Mouse (Mus musculus): ENCODE measurements at regions not wholly inside any gene's neighbourhood (a gene's known extent, or its start where the extent isn't known, plus 50 kb on each side); places are given as distances from the start of the nearest gene placed in this dataset.

DNA sequence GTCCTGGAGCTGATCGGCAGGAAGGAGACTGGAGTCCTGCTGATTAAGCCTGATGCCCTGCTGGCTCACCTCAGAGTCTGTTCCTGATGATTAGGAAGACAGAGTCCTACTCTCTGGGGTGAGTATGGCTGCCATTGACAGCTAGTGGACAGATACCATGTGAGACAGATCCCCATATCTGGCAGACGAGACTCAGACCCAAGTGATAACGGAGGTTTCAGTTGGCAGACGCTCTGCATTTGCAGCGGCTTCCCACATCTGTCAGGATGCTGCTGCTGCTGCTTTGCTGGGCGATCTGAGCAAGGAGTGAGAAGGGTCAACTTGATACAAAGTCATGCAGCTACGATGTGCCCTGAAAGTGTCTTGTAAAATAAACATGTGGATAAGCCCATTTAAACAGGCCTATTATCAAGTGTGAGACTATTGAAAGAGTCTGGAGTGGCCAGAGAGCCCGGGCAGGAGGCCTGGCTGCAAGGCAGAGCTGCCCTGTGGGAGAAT lies 98.1 kb upstream of the Cops8 start:
- no peak for DNase-seq (ENCODE audit: low spot score)

- no peak for DNase-seq (ENCODE audit: low spot score)
These were observed 97.2 kb upstream of the Cops8 start for GRCm38 (mm10) chr1:90505599-90505998.

DNA sequence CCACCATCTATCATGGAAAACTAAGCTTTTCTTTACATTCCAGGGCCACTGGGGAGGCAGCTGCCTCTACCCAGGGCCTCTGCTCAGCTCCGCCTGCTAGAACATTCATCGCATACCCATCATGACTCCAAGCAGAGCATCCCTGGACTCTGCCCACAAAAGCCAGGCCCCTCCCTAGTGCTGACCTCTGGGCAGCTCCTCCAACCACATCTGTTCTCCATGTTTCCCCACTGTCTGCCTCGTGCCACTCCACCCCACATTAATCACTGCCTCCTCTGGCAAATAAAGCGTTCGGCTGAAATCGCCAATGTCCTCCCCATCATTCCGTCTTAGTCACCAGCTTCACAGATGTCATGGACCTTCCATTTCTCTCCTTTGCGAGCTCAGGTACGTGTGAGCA lies 96.2 kb upstream of the Cops8 start:
- no peak for DNase-seq (ENCODE audit: low spot score)

DNA sequence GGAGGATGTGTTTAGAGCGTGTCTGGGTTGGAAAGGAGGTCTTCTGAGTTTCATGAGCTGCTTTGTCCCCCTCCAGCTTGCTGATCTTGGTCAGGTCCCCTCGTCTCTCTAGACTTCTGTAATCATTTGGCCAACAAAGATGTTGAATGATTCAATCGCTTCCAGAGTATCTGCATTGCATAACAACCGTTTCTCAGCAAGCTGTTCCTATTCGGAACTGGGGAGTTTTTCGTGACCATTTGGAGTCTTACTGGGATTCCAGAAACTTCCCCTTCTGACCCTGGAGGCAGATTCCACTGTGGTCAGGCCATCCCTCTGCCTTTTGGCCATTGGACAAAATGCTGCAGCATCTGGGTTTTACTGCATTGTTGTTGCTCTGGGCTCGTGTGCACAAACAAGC lies 93.4 kb upstream of the Cops8 start:
- DNase-seq (ENCODE audit: low spot score): no peak

DNA sequence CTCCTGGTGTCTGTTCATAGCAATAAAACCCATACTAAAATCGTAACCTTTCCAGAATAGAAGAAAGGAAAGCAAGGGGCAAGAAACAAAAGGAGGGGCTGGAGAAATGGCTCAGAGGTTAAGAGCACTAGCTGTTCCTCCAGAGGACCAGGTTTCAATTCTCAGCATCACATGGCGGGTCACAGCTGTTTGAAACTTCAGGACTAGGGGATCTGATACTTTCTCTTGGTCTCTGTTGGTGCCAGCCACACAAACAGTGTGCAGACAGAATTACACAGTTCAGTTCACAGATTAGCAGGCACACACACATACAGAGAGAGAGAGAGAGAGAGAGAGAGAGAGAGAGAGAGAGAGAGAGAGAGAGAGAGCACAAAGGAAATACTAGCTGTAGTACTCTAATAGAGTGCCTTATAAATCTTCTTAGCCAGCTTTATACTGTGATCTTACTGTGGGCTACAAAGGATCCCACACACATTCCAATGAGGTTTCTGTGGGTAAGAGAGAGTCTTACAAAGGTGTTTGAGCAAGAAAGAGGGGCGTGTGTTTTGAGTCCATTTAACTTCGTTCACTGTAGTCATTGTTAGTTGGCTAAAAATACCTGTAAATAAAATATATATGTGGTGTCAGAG lies 89.2 kb upstream of the Cops8 start:
- DNase-seq (ENCODE audit: low spot score): no peak

DNA sequence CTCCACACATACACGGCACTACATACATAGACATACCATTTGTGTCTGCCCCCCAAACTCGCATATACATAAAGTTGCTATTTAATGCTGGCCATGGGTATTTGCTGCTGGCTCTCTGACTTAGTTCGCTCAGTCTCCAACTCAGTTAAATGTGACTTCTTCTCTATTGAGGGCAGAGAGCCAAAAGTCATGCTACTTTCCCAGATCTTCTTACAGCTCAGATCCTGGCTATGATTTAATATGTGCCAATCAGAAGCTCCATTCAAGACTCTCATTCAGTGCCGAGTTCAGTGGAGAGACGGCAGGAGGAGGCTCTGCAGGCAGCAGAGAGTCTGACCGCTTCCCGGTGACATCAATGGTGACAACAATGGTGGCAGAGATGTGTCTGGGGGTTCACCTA lies 88.6 kb upstream of the Cops8 start:
- DNase-seq (ENCODE audit: low spot score): no peak

DNA sequence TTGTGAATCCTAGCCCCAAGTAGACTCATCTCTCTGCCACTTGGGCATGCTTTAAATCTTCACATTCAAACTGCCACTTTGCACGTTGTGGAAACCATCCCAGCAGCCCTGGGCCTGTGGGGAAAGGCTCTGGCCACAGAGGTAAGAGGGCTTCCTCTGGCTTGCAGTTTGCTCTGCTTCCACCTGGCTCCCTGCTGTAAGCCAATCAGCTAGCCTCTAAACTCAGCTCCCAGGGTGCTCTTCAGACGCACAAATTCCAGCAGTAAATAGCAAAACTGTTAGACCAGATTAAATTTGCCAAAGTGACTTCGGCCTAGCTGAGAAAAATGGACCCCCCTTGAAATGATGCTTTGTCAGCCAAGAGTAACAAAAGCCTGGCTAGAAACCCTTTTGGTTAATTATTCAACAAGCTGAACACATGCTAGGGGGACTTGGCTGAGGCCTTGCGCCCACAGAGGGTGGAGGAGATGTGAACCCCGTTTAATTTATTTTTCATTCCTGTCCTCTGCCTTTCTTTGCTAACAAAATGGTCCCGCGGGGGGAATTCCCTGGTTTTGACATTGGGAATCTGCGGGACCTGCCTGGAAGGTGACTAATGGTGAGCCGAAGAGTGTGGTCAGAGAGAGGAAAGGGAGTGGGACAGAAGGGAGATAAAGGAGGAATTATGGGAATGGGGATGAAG lies 84.1 kb upstream of the Cops8 start:
- no peak for DNase-seq (ENCODE audit: low spot score)

- no peak for DNase-seq (ENCODE audit: low spot score)
These were observed 83.2 kb upstream of the Cops8 start for GRCm38 (mm10) chr1:90519284-90520275.

DNA sequence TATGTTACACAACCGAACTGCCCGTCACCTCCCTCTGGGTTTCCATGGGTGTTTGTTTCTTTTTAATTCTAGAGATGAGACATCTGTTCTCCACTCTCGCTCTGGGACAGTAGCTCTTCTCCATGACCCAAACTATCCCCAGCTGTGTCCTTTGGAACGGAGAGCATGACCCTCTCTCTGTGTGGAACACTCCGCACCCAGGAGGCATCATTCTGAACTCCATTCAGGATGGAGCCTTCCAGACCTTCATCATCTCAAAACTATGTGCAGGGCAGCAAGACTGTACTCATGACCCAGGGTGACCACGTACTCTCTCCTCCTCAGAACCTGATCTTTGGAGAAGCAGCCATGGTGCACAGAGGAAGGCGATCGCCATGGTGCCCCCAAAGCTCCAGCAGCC lies 80.5 kb upstream of the Cops8 start:
- peak; percentile 15 for DNase-seq (ENCODE audit: low spot score)

GRCm38 (mm10) chr1:90524641-90525220 lies 78.0 kb upstream of the Cops8 start:
- DNase-seq (ENCODE audit: low spot score): no peak

GRCm38 (mm10) chr1:90526311-90526710 lies 76.5 kb upstream of the Cops8 start:
- no peak for DNase-seq (ENCODE audit: low spot score)

GRCm38 (mm10) chr1:90527947-90528717 lies 74.6 kb upstream of the Cops8 start:
- no peak for DNase-seq (ENCODE audit: low spot score)

- no peak for DNase-seq (ENCODE audit: low spot score)
These were observed 69.3 kb upstream of the Cops8 start for GRCm38 (mm10) chr1:90533481-90533880.

DNA sequence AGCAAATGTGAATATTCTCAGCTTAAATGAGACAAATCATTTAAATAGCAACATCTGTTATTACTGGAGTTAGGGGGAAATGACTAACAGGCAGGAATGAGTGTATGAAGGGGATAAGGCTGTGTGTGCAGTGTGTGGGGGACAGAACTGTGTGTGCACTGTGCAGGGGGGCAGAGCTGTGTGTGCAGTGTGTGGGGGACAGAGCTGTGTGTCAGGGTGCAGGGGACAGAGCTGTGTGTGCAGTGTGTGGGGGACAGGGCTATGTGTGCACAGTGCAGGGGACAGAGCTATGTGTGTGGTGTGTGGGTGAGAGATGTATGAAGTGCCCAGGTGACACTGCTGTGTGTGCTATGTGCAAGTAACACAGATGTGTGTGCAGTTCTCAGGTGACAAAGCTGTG lies 66.7 kb upstream of the Cops8 start:
- DNase-seq (ENCODE audit: low spot score): no peak

GRCm38 (mm10) chr1:90543801-90544795 lies 58.7 kb upstream of the Cops8 start:
- DNase-seq (ENCODE audit: low spot score): peak; percentile 60

- DNase-seq (ENCODE audit: low spot score): no peak
These were observed 57.8 kb upstream of the Cops8 start for GRCm38 (mm10) chr1:90544821-90545536.

- no peak for DNase-seq (ENCODE audit: low spot score)
These were observed 50.1 kb upstream of the Cops8 start for GRCm38 (mm10) chr1:90552644-90553043.
